Mouse (Mus musculus) embryonic fibroblast, embryonic 13.5 days (primary cell): ENCODE results near the gene Tmem251. TPM values are rescaled to one million over a fixed set of nuclear protein-coding genes. Genes with fewer than 3 reads are reported as not detected.

Source experiments
- H3K27ac ChIP-seq: 2 replicates; pipeline ENCODE4 v1.5.1; 2012; ENCODE audit warnings: low read length, control low read depth, inconsistent platforms; ENCODE audit not compliant: insufficient read depth
- H3K4me1 ChIP-seq: 2 replicates; pipeline ENCODE4 v1.6.1; 2011; ENCODE audit warnings: low read length; ENCODE audit not compliant: control insufficient read depth, insufficient read depth
- H3K4me3 ChIP-seq: 2 replicates; pipeline ENCODE4 v1.5.1; 2011; ENCODE audit warnings: mild to moderate bottlenecking, control low read depth, low read length; ENCODE audit not compliant: insufficient read depth
- CTCF ChIP-seq: IDR thresholded peaks from 2 replicates; pipeline ENCODE4 v1.5.1; 2011; ENCODE audit warnings: mild to moderate bottlenecking, control low read depth, low read length, moderate library complexity, borderline replicate concordance; ENCODE audit not compliant: insufficient read depth
- POLR2A ChIP-seq: IDR thresholded peaks from 2 replicates; pipeline ENCODE4 v1.6.1; 2011; ENCODE audit warnings: low read depth, mild to moderate bottlenecking, control low read depth, low read length, moderate library complexity
- polyA plus RNA-seq: library from polyadenylated mRNA; stranded (reverse); fragments of >200 nt; gene quantifications from 2 replicates; pipeline ENCODE4 v1.2.4, GENCODE M21; 2011; ENCODE audit warnings: low read depth; ENCODE audit not compliant: missing spikeins, insufficient read length

The Tmem251 gene
- polyA plus RNA-seq, 1 experiment = 5.0 TPM

DNA sequence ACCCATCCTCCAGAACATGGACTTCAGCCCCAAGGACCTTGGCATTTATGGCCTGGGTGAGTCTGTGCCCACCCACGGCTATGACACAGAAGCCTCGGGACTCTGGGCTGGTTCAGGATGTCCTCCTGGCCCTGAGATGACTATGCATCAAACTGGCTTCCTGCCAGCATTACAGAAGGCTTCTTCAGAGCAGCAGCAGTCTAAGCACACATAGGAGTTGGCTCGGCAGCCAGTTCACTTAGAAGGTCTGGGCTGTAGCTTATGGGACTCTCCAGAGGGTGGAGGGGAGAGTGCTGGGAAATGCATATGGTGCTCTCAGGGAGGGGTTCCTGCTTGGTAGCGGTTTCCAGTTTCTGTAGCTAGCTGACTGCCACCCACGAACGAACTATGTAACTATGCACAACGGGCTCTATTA is 17.8 kb upstream of the Tmem251 start:
- Histone ChIP-seq H3K4me3 (no peak overlapping the region), H3K4me1 (no peaks in the 10 kb centered on the region; the same call in 1 of the 2 replicates), H3K27ac (no peak overlapping the region)
- TF ChIP-seq CTCF (no peak), POLR2A (no peak)

DNA sequence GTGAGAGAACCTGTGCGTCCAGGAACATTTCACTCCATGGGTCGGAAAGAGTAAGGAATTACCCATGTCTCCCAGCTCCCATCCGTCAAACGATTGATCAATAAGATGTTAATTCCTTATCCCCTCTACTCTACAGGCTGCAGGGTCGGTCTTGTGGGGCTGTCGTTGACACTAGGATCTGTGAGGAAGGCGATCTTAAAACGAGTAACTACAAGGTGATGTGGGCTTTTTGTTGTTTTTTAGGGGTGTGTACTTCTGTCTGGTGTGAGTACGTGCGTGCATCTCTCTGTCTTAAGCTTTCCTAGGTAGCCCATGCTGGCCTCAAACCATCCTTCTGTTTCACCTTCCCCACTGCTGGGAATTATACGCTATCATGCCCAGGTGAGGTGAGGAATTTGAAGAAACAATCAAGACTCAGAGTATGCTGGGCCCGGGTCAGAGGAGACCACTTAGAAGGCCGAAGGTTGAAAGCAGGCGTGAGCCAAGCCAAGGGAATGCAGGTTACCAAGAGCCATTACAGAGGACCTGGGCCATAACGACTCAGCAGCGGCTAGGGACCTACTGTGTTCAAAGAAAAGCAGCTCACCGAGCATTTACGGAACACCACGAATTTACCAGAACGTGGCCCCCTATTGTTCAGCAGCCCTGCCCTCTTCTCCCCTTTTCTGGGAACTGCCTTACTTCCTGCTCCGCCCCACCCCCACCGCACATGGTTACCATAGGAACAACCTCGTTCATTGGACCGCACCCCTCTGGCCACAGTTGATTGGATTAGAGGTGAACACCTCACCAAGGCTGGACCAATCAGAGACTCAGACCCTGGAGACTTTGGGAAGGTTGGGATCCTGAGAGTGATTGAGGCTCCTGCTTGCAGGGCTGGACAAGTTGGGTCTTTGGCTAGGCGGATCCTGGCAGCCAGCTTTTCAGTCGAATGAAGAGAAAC is 13.4 kb upstream of the Tmem251 start:
- Histone ChIP-seq H3K4me3 (no peak overlapping the region), H3K4me1 (no peaks in the 10 kb centered on the region; the same call in none of the 2 replicates), H3K27ac (peak overlapping the region; percentile 42)
- TF ChIP-seq POLR2A = no peak
- no peak for TF ChIP-seq CTCF

DNA sequence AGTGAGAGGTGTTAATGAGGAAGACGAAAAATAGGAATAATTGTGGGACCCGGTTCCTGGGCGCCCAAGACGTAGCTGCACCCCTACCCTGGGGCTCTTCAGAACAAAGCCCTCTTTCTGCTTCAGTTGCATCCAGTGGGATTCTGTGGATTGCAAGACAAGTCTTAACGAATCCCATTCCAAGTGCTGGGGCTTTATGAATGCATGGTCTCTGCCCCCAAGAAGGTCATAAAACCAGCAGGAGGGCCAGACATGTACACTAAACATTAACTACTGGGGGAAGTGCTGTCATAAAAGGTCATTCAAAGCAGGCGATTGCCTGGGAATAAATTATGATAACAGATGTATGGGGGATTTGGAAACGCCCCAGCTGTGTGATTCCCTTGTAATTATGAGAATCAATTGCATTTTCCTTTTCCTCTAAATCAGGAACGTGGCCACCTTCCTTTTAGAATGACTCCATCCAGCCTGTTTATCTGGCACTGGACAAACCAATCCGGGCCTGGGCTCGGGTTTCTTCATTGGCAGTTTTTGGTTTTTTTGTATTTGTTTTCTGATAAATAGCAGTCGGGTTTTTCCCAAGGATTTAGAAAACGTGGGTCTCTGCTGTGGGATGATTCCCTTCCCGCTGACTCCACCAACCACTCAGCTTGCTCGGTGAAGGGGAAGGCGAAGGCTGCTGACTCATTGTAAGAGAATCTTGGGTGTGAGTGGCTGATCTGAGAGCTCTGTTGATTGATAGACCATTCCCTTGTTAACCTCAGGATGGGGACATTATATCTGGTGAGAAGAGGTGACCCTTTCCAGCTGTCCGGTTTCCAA is 12.6 kb upstream of the Tmem251 start:
- Histone ChIP-seq H3K27ac (peak overlapping the region; percentile 42), H3K4me1 (no peaks in the 10 kb centered on the region; the same call in none of the 2 replicates), H3K4me3 (no peak overlapping the region)
- TF ChIP-seq CTCF (no peak), POLR2A (no peak)

DNA sequence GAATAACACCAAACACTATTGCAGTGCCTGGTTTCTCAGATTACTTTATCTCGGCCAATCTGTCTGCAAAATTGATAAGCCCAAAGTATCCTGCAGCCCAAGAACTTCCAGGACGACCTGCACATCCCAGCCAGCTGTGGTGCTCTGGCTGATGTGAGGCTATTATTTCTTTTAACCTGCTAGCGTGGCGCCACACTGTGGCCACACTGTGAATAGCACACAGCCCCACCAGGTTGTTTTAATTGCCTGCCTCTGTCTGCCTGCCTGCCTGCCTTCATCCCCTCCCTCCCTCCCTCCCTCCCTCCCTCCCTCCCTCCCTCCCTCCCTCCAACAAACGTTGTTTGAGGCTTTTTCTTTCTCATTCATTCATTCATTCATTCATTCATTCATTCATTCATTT is 10.2 kb upstream of the Tmem251 start:
- H3K4me3 ChIP-seq = no peak overlapping the region
- H3K27ac ChIP-seq = no peak overlapping the region
- TF ChIP-seq POLR2A (no peak), CTCF (peak; percentile 59)
- no peaks in the 10 kb centered on the region; the same call in none of the 2 replicates for H3K4me1 ChIP-seq

DNA sequence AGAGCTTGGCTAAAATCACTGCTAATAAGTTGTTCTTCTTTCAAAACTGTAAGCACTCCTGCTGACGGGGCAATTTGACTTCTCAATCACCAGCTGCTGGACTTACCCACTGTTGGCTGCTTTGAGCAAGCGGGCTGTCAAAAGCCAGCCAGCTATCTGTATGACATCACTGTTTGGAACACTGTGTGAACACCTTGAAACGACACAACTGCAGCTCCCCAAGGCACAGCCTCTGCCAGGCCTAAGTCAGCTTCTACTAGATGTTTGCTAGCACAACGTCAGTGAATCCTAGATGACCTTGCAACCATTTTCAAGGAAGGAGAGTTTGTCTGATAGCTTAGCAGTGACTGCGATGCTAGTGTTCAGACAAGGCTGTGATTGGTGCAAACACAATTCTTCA is 4.5 kb upstream of the Tmem251 start:
- H3K27ac ChIP-seq = no peak overlapping the region
- TF ChIP-seq POLR2A (no peak), CTCF (no peak)
- H3K4me1 ChIP-seq = no peaks in the 10 kb centered on the region; the same call in 1 of the 2 replicates
- H3K4me3 ChIP-seq = no peak overlapping the region

DNA sequence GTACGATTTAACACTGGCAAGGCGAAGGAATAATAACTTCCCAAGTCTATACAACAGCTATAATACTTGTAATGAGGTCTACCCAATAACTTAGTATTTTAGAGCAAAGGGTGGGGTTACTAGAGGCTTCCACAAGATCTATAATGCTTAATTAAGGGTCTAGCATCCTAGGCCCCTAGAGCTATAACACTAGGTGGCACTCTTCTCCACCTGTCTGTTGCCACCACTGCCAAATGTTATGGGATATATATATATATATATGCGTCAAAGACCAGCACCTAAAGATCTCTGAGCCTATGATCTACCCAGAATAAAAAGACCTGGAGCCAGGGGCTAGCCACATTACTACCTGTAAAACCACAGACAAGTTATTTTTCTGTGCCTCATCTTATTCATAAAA is 3.3 kb upstream of the Tmem251 start:
- Histone ChIP-seq H3K4me3 (no peak overlapping the region), H3K4me1 (peaks cover 5% of the 10 kb centered on the region; the same call in 1 of the 2 replicates), H3K27ac (no peak overlapping the region)
- TF ChIP-seq CTCF (no peak), POLR2A (no peak)

DNA sequence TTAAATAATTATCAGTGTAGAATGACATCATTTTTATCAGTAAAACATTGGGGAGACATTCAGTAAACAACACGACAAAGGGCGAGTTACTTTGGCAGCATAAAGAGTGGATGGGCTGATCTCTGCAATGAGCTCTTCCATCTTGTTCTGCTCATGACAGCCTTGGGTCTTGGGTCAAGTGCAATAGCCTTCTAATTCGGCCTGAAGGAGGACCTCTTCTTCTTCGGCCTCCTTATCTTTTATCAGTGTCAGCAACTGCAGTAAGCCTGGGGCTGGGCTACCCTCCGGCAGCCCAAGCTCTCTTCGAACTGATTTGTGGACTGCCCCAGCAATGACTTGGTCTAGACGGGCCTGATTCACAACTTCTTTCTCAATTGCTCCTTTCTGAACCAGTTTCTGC is 1.5 kb upstream of the Tmem251 start:
- Histone ChIP-seq H3K27ac (no peak overlapping the region), H3K4me1 (peaks cover 5% of the 10 kb centered on the region; the same call in 1 of the 2 replicates)
- TF ChIP-seq POLR2A = no peak
- no peak for TF ChIP-seq CTCF

DNA sequence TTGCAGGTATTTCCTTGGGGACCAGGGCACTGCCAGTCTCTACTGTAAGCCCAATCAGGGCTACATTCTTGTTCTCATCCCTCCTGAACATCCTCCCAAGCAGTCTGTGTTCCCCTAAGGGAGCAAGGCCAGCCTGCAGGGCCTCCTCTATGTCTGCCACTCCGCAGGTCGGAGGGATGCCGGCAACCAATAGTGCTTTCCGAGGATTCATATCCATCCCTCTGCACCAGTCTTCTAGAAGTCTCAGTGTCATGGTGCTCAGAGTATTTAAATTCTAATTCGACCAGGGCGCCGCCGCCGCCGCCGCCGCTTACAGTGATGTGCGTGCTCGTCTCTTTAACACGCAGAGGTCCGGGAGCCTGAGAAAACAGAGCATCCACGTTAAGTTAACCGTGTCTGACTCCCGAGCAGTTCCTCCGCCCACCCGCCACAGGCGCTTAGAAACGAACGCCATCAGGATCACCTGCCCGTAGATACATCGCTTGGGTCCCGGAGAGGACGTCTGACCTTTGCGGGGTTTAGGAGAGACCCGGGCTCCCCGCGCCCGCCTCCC is 450 bp upstream of the Tmem251 start:
- peaks cover 5% of the 10 kb centered on the region; the same call in 1 of the 2 replicates for H3K4me1 ChIP-seq
- H3K27ac ChIP-seq = peak overlapping the region; percentile 71
- TF ChIP-seq POLR2A (no peak), CTCF (no peak)
- H3K4me3 ChIP-seq = peak overlapping the region; percentile 93

More for the DNA sequence above, 1.5 kb upstream of the Tmem251 start:
- H3K4me3 ChIP-seq = no peak overlapping the region

DNA sequence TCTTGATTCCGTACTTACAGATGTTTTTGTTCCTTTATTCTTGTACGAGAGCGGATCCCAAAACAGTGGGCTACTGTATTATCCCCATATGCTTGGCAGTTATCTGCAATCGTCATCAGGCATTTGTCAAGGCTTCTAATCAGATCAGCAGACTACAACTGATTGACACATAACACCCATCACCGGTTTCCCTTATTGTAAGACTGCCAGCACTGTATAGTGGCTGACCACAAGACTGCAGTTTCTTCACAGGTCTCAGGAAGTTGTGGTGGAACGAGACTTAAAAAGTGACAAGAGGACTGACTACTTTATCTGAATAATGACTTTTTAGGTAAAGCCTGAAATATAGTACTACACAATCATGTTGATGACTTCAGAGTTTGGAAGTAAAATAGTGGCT is 1.3 kb downstream of the Tmem251 start:
- Histone ChIP-seq H3K4me3 (peak overlapping the region; percentile 51), H3K27ac (no peak overlapping the region), H3K4me1 (peaks cover 5% of the 10 kb centered on the region; the same call in 1 of the 2 replicates)
- TF ChIP-seq POLR2A (no peak), CTCF (no peak)

DNA sequence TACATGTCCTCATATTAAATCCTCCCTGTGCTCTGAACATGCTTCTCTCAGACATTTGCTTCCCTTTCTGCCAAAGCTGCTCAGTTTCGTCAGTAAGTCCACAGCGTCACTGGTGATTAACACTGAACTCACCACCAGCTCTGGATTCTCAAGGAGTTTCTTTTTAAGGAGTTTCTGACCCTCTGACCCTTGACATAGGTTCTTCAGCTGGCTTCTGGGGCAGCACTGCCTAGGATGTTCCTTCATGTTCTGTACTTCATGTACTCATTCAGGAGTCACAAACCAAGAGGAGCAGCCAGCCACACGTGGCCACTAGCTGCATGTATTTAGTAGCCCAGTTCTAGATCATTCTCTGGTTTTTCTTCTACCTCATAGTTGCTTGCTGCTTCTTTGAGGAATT is 4.7 kb downstream of the Tmem251 start:
- TF ChIP-seq POLR2A = no peak
- no peak for TF ChIP-seq CTCF
- Histone ChIP-seq H3K27ac (no peak overlapping the region), H3K4me1 (peaks cover 5% of the 10 kb centered on the region; the same call in 1 of the 2 replicates), H3K4me3 (no peak overlapping the region)
